Mouse (Mus musculus) natural killer cell, adult 2 months (primary cell): ENCODE measurements at regions not wholly inside any gene's neighbourhood (a gene's known extent, or its start where the extent isn't known, plus 50 kb on each side); places are given as distances from the start of the nearest gene placed in this dataset.
A peak's percentile ranks its signal among the peaks of the same experiment; 100 is the strongest.
"Not testable (repeated sequence)": the region's sequence is repeated elsewhere in the genome, so short reads cannot be mapped to it uniquely, and the experiment has no call there.

ENCODE experiments used
- DNase-seq, 2 experiments: peaks; one replicate each; pipeline ENCODE4 v3.0.0; 2022; ENCODE audit warnings: low spot score in 2 of 2

DNA sequence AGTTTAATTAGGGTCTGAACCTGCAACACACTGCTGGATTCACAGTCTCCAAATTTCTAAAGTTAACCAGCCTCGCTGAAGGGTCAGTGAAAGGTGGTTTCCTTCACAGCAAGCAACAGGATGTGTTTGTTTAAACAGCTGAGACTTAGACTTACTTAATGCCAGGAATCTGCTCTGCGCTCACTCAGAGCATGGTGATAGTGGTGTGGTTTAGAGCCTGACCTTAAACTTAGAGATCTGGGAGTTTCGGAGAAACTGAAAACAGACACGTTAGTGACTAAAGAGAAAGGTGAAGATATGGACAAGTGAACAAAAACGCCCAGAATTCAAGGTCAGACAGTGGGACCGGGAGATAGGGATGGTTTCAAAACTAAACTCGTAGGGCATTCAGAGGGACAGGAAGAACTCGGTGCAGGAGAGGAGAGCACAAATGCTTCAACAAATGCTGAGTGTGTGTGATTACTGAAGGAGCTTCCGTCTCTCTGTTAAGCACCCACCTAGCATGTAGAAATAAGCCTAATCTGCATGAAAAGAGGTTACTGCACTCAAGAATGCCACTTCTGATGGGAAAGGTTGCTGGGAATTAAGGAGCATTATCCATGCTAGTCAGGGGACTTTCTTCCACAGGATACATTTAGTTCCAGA is 97.2 kb upstream of the Ifngr1 start:
- DNase-seq: peak; percentile 54 to 76

DNA sequence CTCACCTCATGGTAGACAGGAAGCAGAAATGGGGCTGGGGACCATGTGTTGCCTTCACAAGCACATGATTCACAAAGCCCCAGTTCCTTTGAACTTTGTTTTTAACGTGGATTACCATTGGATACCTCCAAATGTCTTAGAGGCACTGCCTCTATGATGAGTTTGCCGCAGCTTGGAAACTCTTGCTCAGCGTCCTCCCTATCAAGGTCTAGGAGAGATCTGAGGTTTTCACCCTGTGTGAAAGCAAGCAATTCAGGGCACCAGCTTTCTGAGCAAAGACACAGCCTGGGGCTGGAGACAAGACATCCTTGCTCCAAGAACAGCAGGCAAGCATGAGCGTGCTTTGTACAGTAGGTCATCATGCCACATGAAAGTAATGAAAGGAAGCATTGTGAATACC is 93.6 kb upstream of the Ifngr1 start:
- DNase-seq: peak; percentile 65 to 78

DNA sequence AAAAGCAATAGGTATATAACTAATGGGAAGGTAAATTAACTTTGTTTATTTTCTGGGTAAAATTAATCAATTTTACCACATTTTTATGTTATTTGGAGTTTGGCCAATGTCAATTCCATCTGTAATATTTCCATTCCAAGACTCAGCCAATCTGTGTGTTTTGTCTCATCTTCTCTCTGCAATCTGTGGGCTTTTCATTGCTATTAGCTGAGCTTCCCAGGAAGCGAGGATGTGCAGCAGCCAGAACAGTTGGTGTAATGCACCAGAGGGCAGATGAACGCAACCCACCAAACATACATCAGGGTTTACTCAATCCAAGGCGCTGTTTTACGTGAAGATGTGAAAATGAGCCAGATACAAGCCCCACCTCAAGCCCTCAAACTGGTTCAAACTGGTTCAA is 88.9 kb upstream of the Ifngr1 start:
- peak in 1 of 2 experiments; percentile 43 for DNase-seq

DNA sequence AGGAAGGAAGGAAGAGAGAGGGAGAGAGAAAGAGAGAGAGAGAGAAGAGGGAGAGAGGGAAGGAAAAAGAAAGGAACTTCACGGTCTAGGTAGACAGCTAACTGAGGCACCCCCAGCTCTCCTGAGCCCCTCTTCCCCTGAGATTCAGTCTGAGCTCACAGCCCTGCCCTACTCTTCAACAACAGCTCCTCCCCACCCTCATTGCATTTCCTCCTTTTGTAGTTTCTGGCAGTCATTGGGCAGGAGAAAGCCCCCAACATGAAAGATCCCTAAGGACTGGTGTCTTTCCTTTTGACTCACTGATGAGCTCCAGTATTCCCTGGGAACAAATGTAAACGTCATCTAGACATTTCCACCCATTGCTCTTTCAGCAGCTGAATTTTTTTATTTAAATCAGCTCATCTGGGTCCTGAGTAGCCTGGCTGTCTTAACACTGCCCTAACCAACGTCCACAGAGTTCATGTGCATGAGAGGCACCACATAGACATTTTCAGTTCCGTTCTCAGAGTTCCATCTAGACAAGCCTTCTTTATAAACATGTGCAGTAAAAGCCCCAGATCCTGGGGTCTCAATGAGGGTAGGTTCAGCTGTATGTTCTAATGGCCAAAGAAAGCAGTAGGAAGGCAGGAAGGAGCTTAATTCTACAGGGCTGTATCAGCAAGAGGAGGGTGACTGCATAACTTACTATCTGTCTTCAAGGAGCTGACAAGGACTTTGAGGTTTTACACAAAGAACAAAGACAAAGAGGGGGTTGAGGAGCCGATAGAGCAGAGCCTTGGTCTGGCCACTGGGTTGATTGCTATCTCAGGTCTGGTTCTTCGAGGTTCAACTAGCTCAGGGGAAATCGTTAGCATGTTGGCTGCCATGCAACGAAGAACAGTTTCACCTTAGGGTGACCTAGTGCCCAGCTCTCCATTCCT is 87.6 kb upstream of the Ifngr1 start:
- peak; percentile 71 to 86 for DNase-seq

DNA sequence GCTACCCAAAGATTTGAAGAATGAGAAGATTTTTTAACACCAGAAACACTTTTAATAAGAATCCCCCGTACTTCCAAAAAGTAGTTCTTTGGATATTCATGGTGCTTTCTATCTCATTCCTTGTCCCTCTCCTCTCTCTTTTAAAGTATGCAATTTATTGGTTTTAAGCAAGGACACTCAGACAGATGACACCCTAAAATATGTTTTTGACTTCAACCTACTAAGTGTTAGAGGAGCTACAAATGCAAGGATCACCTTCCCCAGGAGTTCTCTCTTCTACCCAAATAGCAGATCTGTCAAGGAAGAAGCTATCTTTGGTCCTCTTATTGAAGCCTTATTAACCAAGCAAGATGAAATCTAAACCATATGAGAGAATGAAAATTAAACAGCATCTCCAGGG is 86.6 kb upstream of the Ifngr1 start:
- no peak for DNase-seq

DNA sequence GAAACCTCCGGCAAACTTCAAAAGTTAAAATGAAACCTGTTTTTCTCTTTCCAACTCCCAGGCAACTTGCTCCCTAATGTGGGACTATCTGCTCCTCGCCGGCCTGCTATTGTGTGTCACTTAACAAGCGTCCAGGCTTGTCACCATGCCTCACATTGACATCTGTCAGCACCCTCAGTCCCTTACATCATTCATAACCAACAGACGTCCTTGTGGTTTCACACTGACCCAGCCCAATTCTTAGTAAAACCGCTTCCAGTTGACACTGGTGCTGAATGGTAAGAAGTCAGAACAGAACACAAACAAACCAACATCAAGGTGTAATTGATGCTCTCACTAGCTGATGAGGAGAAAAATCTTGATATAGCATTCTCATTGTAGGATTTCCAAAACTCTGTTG is 85.8 kb upstream of the Ifngr1 start:
- peak; percentile 87 to 96 for DNase-seq

DNA sequence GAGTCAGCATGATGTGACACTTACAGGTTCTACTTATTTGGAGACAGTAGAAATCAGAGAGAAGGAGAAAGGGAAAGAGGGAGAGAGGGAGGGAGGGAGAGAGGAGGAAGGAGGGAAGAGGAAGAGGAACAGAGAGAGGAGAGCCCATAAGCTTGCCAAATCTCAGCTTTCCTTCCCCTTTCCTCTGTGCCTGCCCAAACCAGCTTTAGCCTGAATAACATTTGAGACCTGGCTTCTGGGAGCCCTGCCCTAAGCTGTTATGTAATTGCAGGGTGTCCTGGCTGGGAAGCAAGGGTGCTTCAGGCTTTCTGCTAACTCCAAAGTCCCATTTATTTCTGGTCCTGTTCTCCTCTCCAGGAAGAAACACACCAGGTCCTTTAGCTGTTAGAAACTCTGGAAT is 85.3 kb upstream of the Ifngr1 start:
- DNase-seq: no peak

DNA sequence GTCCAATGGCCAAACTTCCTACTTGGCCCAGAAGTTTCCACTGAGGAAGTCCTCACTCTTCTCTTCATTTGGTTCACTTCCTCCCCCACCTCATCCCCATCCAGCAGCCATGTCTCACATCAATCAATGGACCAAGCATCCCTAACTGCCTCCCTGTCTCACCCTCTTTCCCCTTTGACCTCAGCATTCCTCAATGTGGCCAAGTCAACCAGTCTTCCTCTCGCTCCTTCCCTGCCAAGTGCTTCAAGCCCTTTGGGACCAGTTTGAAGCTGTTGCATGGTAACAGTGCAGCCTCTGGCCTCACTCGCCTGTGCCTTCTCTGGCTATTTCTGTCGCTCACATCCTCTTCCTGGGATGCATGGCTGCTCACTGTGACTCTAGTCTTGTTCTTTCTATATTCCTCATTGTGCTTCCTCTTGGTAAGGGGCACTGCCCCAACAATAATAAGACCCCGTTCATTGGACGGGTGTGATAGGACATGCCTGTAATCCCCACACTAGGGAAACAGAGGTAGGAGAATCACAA is 83.5 kb upstream of the Ifngr1 start:
- no peak for DNase-seq

DNA sequence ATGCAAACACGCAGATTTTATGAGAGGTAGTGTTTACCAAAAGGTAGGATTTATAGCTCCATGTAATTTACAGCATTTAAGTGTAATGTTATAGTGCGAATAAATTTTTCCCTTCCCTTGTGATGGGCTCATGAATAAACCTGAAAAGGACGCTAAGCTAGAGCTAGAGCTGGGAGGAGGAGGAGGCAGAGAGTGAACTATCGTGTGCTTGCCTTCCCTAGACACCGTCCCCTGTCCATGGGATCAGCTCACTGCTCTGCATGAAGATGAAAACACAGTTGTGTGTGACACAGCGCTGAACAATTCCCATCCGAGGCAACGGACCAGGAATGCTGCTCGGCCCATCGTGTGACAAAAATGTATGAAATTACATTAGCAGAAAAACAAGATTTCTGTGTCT is 81.7 kb upstream of the Ifngr1 start:
- DNase-seq: no peak

DNA sequence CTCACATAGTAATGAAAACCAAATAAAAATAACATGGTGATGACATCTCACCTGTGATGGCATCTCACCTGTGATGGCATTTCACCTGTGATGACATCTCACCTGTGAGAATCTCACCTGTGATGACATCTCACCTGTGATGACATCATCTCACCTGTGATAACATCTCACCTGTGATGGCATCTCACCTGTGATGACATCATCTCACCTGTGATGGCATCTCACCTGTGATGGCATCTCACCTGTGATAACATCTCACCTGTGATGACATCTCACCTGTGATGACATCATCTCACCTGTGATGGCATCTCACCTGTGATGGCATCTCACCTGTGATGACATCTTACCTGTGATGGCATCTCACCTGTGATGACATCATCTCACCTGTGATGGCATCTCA is 77.4 kb upstream of the Ifngr1 start:
- not testable (repeated sequence) for DNase-seq

DNA sequence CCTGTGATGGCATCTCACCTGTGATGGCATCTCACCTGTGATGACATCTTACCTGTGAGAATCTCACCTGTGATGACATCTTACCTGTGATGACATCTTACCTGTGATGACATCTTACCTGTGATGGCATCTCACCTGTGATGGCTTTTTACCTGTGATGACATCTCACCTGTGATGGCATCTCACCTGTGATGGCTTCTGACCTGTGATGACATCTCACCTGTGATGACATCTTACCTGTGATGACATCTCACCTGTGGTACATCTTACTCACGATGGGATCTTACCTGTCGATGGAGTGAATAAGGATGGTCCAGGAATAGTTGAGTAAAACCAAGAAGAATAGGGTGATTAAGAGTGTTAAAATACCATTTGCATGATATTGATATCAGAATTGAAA is 76.9 kb upstream of the Ifngr1 start:
- DNase-seq: no peak

DNA sequence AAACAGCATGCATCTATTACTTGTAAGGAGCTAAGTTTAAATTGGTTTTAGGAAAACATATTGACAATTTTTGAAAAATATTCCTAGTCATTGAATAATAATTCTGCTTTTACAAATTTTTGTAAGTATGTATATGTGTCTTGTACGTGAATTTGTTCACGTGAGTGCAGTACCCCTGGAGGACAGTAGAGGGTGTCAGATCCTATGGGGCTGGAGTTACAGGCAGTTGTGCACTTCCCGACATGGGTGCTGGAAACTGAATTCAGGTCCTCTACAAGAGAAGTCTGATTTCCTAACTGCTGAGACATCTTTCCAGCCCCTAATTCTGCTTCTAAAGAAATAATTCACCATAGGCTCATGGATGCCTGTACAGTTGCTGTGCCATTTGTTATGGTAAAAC is 75.7 kb upstream of the Ifngr1 start:
- DNase-seq: no peak

DNA sequence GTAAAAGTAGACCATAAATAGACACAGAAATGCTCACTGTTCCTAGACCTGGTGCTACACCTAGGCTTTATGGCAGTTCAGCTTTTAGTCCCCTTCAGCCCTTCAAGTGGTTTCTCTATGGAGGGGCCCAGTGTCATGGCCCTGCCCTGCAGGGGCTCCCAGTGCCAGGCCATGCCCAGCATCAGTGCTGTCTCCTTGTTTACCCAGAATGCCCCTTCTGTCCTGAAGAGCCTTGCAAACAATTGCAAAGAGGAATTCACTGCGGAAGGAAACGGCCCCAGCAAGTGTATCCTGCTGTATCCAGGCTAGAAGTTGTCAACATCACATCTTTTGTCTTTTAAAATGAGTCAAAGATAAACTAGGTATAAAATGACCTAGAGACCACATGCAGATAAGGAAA is 74.7 kb upstream of the Ifngr1 start:
- no peak for DNase-seq

DNA sequence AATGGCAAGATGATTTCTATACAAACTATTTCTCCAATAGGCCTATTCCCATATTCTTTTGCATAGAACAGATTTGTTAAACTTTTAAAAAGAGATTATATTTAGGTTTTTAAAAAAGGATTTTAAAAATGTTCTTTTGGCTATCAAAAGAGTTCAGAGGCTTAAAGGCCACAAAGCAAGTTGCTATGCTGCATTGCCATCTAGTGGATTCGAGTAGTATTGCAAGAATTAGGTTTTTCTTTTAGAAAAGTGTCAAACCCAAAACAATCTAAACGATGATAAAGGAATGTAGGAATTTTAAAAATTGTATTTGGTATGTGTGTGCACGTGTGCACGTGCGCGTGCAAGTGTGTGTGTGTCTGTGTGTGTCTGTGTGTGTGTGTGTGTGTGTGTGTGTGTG is 73.0 kb upstream of the Ifngr1 start:
- no peak for DNase-seq

DNA sequence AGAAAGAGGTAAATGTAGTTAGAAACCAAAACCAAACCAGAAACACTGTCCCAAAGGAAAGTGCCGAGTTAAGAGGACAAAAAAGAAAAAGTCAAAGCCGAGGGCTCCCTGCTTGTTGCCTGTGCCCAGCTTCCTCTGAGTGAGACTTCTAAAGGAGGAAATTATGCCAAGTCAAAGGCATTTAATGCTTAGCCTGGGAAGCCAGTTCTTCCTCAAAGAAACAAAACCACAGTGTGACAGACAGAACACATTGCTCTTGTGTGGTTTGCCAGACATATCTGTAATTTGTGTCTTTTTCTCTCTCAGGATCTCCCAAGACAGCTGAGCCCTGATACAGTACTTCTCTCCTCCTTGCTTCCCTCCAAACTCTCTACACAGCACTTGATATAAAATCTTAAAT is 69.6 kb upstream of the Ifngr1 start:
- DNase-seq: no peak

DNA sequence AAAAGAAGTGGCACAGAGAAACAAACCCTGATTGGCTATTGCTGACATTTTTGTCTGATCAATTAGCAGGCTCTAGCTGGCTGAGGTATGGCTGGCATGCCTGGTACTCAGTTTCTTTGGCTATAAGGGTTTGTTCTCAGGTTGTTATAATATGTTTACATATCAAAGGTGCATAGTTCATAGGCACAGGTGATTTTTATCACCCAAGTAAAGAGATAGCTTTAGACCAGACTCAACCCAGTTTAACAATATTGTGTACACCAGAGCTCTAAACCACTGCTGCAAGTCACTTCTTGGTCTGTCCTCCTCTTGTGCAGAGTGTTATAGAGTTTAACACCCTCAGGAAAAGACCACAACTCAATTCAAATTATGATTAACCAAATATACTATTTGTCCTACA is 65.8 kb upstream of the Ifngr1 start:
- no peak for DNase-seq

DNA sequence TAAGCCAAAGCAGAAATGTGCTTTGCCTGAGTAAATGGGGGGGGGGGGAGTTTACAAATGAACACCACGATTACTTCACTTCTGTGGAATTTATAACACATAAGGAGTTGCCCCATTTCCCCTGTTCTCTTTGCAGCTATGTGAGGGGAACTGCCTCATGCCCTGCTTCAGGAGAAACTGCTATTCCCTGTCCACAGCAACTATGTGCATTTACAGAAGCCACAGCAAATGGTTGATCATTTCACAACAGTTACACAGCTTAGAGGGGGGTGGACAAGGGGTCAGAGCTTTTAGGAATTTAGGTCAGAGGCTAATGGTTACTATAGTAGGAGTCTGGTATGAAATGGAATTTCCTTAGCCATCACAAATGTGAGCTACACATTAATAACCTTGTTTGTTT is 65.4 kb upstream of the Ifngr1 start:
- DNase-seq: no peak

DNA sequence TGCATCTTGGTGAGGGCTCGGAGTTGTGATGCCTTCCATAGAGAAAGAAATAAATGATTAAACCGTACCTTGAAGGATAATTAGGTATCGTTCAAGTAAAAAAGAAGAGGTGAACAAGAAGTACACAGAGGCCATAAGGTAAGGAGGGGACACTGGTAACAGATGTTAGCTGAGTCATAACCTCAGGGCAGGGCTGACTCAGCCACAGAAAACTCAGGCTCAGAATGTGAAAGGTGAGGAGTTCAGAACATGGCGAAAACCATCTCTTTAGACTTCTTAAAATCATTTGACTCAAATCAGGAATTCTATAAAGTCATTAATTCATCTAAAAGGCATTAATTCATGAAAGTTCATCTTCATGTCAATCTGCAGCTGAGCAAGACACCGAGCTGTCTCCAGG is 62.1 kb upstream of the Ifngr1 start:
- DNase-seq: no peak

DNA sequence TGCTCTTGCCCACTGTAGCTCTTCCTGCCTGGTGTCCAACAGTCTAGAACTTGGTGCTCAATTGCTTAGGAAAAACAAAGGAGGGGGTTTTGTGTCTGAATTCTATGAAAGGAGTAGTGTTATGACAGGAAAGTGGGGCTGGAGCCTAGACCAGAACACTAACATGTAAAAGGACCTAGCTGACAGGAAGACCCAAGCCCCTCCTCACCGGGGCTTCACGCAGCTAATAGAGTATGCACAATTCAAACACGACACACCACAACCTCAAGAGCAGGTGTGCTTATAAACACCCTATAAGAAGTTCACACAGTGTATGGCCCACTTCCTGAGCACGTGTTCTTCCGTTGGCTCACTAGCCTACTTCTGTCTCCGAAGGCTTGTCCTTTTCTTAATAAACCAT is 61.7 kb upstream of the Ifngr1 start:
- peak; percentile 38 to 46 for DNase-seq

DNA sequence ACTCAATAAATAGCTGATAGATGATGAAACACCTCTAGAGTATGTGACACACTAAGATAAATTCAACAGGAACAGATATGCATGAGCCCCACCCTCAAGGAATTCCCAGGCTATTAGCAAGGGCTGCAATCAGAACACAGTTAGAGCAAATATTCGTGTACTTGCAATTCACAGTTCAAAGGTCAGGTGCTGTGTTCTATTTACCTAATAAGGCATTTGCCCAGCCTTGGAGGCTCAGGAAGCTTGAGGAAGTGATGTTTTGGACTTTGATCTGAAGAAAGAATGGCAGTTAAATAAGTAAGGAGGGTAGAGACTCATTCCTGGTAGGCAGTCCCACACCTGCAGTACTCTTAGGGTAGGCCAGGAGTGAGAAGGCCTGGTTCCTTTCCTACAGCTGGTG is 60.3 kb upstream of the Ifngr1 start:
- no peak for DNase-seq

DNA sequence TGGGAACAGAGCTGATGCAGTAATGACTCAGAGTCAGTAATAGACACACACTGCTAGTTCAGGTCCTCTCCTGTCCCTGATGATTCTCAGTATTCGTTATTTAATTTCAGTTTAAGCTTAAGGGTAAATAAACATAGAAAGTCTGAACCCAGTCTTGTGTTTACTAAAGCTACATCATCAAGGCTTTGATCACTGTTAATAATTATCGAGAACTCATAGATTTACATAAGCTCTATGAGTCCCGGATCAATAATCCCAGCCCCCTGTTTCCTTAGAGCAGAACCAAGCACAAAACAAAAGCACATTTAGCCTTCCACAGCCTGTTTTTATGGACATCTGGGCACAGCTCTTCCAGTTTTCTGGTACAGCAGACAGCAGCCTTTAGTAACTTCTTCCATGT is 59.0 kb upstream of the Ifngr1 start:
- no peak for DNase-seq

DNA sequence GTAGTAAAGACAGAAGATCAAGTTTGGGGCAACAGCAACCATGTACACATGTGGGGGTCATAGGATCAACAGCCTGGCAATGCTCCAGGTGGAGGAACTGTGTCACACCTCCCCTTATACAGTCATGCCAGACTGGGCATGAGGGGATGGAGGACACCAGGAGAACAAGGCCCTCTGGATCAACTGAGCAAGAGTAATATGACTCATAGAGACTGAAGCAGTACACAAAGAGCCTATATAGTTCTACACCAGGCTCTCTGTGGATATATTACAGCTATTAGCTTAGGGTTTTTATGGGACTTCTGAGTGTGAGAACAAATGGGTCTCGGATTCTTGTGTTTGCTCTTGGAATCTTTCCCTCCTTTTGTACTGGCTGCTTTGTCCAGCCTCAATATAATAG is 57.9 kb upstream of the Ifngr1 start:
- no peak for DNase-seq
